Mouse (Mus musculus) embryo, embryonic 9.5 days (tissue): ENCODE data around the gene Fam83g.
"Not testable (repeated sequence)": the region's sequence is repeated elsewhere in the genome, so short reads cannot be mapped to it uniquely, and the experiment has no call there.

Source experiments
- DNase-seq: peaks from one replicate; pipeline ENCODE4 v3.0.0-alpha.2; 2017; ENCODE audit errors: extremely low spot score

Gene Fam83g

DNA sequence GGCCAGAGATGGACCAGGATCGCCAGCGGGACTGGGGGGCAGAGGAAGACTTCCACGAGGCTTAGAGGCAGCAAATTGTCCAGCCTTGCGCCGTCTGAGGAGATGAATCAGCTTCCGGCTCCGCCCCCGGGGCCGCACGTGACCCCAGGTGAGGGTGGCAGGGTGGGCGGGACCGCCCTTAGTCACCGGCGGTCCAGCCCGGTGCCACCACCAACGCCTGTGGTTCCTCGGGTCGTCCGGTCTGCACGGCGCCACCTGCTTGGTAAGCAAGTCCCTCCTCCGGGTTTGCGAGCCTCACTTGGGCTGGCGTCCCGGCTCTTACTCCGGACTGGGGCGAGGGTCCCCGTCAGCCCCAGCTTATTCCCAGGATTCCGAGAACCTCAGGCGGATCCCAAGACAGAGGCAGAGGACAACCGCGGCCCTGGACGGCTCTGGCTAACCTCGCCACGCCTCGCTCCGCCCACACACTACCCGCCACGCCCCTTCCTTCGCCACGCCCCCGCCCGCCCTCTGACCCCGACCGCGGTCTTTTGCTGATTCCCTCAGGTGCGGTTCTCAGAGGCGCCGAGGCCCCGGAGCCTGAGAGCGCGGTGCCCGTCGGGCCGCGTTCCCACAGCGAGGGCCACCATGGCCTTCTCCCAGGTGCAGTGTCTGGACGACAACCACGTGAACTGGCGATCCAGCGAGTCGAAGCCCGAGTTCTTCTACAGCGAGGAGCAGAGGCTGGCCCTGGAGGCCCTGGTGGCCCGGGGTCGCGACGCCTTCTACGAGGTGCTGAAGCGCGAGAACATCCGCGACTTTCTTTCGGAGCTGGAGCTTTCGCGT is at the start of gene Fam83g:
TSS of gene Fam83g (plus strand) at position 185 of the 825 bp plus-strand sequence.
- DNase-seq, result peak; percentile 88

DNA sequence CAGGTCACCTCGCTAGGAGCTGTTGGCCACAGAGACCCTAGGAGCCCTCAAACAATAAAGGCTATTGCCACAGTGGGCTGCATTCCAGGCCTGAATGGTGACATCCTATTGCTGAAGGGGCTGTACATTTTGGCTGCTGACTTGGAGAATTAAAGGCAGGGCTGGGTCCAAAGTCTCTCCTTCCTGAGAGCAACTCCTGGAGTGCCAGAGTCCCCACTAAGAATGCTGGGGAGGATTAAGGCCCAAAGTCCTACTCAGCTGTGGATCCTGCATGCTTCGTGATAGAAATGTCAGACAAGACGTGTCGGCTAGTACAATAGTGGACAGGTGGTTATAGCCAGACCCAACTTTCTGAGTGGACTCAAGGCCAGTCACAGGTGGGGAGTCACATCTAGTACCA is 47.6 kb upstream of the Fam83g start:
- not testable (repeated sequence) for DNase-seq

- no peak for DNase-seq
Observed at GRCm38 (mm10) chr11:61637413-61637812, 46.5 kb upstream of the Fam83g start.

- DNase-seq, result no peak
Observed at GRCm38 (mm10) chr11:61637856-61638255, 46.0 kb upstream of the Fam83g start.

GRCm38 (mm10) chr11:61638764-61639536 is 44.9 kb upstream of the Fam83g start:
- no peak for DNase-seq

DNA sequence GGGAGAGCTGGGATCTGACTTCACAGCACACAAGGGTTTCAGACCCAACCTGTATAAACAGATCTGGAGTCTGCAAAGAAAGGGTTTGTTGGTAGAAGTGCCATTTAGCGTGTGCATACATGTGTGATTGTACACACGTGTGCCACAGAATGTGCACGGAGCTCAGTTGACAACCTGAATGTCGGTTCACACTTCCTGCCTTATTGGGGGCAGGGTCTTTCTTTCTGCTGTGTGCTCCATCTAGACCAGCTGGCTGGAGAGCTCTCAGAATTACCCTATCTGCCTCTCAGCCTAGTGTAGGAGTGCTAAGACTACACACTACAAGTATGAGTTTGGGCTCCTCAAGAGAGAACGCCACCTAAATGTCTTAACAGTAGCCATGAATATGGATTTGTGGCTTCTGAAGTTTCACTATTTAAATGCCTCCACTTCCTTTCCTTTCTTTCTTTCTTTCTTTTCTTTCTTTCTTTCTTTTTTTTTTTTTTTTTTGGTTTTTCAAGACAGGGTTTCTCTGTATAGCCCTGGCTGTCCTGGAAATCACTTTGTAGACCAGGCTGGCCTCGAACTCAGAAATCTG is 44.2 kb upstream of the Fam83g start:
- DNase-seq, result no peak

- not testable (repeated sequence) for DNase-seq
Observed at GRCm38 (mm10) chr11:61640585-61640984, 43.3 kb upstream of the Fam83g start.

- DNase-seq, result no peak
Observed at GRCm38 (mm10) chr11:61642106-61642505, 41.8 kb upstream of the Fam83g start.

GRCm38 (mm10) chr11:61643184-61643961 is 40.5 kb upstream of the Fam83g start:
- DNase-seq, result no peak

GRCm38 (mm10) chr11:61644576-61645326 is 39.1 kb upstream of the Fam83g start:
- no peak for DNase-seq

- DNase-seq, result no peak
Observed at GRCm38 (mm10) chr11:61645357-61645857, 38.5 kb upstream of the Fam83g start.

- DNase-seq, result no peak
Observed at GRCm38 (mm10) chr11:61646499-61647039, 37.3 kb upstream of the Fam83g start.

- no peak for DNase-seq
Observed at GRCm38 (mm10) chr11:61647110-61647910, 36.6 kb upstream of the Fam83g start.

DNA sequence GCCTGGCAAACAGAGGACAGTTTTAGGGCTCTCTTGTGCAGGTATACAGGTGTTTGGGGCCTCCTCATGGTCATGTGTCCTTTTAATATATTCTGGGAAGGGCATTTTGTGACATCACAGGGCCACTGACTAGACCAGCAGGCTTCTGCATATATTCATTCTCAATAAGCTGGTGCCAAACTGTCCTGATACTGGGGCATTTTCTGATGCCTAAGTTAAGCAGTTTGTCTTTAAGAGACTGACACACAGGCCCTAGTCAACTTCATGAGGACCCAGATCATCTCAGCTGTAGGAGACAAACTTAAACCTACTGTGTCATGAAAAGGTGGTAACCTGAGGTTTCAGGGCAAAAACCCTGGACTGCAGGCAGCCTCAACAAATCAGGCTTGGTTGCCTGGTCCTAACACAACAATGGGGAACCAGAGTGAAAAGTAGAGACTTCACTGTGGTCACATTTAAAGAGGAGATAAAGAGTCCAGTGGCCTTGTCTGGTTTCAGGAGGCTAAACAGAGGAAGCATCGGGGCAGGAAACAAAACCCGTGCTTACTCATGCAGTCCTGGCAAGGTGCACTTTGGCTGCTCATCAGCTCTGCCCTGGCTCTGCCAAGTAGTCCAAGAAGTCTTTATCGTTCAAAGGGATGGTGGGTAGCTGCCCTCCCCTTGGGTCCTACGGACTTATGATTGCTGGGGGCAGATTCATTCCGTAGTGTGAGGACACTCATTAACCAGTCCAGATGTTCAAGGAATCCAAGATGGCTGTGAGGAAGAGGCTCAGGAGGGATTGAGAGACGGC is 35.7 kb upstream of the Fam83g start:
- no peak for DNase-seq

- no peak for DNase-seq
Observed at GRCm38 (mm10) chr11:61648749-61649115, 35.2 kb upstream of the Fam83g start.

GRCm38 (mm10) chr11:61649163-61649580 is 34.7 kb upstream of the Fam83g start:
- DNase-seq, result no peak

GRCm38 (mm10) chr11:61649626-61650025 is 34.3 kb upstream of the Fam83g start:
- DNase-seq, result no peak

DNA sequence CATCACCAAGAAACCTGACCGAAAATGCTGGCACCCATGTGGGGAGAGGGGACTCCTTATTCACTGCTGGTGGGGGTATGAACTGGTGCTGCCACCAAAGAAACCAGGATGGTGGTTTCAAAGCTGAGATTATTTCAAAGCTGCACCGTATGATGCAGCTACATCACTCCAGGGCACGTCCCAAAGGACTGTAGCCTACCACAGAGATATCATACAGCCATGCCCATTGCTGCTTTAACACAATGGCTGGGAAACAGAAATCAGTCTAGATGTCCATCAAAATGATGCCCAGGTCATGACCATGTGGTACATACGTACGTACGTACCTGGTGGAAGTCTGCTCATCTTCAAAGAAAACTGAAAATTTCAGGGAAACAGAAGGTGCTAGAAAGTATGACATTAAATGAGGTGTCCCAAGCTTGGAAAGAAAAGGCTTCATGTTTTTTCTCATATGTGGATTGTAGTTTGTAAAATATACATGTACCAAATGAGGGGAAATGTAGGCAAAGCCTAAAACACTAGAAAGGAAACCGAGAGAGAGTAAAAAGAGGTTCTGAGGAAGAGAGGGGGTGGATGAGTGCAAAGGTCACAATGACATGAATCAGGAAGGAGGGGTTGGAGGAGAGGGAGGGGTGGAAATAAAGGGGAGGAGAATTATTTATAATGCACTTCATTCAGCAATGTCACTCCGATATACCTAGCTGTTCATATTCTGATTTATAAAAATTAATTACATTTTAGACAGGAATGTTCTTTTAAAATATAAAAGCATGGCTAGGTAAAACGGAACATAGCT is 33.2 kb upstream of the Fam83g start:
- no peak for DNase-seq
